Comparison of ENCODE assay signal across 12 mouse cellular contexts in the genomic region with DNA sequence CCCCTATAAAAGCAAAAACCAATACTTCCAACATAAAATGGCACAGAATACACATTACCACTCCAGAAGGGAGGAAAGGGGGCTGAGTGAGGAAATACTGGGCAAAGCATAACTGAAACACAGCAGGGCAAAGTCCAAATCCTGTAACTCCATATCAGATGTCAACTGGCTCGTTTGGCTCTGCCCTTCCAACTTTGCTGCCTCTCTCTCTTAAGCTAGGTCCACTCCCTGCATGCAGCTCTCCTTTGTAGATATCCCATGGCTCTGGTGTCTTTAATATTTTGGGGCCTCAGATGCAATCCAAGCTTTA.
"Had no signal": no experiment of that assay in that cellular context is flagged by ENCODE, and none has a peak within 500 bp of the region (broad histone marks: within the 10 kb centered on the region; RNA-seq: fewer than 3 reads in every experiment).

No protein-coding gene starts in this region.

- ATAC-seq: lung, postnatal 0 days; midbrain, embryonic 13.5 days; midbrain, embryonic 16.5 days had no signal

- H3K27me3 ChIP-seq: liver, embryonic 13.5 days; midbrain, embryonic 13.5 days had no signal

- H3K36me3 ChIP-seq: liver, embryonic 13.5 days; midbrain, embryonic 13.5 days had no signal

- H3K9me3 ChIP-seq: liver, embryonic 13.5 days; midbrain, embryonic 13.5 days had no signal

- H3K4me1 ChIP-seq: liver, embryonic 13.5 days; midbrain, embryonic 13.5 days had no signal

- H3K4me2 ChIP-seq: liver, embryonic 13.5 days; lung, embryonic 14.5 days; midbrain, embryonic 13.5 days had no signal

- H3K9ac ChIP-seq: liver, embryonic 13.5 days; lung, embryonic 14.5 days; midbrain, embryonic 13.5 days had no signal

- DNase-seq: kidney, adult 18-20 months; kidney, adult 9 months; kidney, postnatal 25 days; layer of hippocampus, postnatal 36 days; liver, embryonic 13.5 days; lung, embryonic 14.5 days had no signal

- H3K4me3 ChIP-seq: left cerebral cortex, adult 2 months; liver, embryonic 13.5 days; midbrain, embryonic 13.5 days had no signal

- H3K27ac ChIP-seq: kidney, postnatal 0 days; left cerebral cortex, adult 2 months; liver, embryonic 13.5 days; macrophage; midbrain, embryonic 13.5 days had no signal
